Mouse (Mus musculus) thymus, postnatal 14 days (tissue): ENCODE results near the gene Mycn.

Experiments
- DNase-seq: peaks from one replicate; pipeline ENCODE4 v3.0.0; 2021

Mycn gene

GRCm38 (mm10) chr12:12941661-12942363 lies at the start of gene Mycn:
Gene Mycn (minus strand): TSS chr12:12941914.
- peak; percentile 77 for DNase-seq

DNA sequence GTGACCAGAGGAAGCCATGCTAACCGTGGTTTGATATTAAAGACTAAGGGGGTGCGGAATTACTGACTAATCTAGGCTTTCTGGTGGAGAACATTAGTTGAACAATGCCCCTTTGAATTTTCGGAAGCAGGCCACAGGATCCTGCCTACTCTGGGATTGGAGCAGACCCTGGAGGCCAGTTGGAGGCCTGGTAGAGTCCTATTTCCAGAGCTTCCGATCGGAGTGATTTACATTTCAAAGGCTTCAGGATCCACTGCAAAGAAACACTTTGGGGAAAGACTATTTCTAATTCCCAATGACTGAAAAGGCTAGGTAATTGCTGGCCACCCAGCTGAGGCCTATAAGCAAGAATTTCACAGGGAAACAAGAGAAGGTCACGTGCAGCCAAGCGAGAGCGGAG lies 45.7 kb upstream of the Mycn start:
- DNase-seq: no peak

- DNase-seq: no peak
Observed at GRCm38 (mm10) chr12:12986612-12987206, 45.0 kb upstream of the Mycn start.

- DNase-seq: no peak
Observed at GRCm38 (mm10) chr12:12983032-12983431, 41.3 kb upstream of the Mycn start.

DNA sequence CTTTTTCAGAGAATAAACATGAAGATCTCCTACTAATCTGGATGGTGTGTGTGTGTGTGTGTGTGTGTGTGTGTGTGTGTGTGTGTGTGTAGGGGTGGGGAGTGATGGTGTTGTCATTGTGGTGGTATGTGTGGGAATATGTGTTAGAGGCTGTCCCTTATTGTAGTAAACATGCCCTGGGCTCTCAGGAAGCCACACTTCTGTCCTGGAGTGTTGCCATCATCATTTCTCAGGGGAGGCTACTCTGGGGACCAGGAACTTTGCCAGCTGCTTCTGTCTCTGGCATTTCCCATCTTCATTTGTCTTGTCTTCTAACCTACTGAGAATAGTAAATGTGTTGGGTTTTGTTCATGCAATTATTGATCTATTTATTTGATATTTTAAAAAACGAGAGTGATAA lies 33.7 kb upstream of the Mycn start:
- DNase-seq: no peak

- DNase-seq: no peak
Observed at GRCm38 (mm10) chr12:12972756-12973435, 31.2 kb upstream of the Mycn start.

DNA sequence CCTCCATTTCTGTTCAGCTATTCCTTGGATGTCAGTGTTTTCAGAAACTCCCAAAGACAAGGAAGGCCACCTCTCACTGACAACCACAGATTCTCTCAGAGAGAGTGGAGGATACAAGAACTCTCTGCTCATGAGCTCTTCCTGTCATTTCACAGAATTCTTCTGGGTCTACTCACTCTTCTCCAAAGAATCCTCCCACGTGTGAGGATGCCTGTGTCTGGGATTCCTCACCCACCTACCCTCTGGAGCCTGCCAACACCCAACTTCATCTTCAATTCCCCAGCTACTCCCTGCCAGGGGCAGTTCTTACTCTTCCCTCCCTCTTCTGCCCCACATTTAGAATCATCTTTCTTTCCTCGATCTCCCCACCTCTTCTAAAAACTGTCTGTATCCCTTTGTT lies 26.2 kb upstream of the Mycn start:
- DNase-seq: no peak

- DNase-seq: no peak
Observed at GRCm38 (mm10) chr12:12964856-12965255, 23.1 kb upstream of the Mycn start.

- no peak for DNase-seq
Observed at GRCm38 (mm10) chr12:12947606-12948005, 5.9 kb upstream of the Mycn start.

- DNase-seq: no peak
Observed at GRCm38 (mm10) chr12:12943288-12943687, 1.6 kb upstream of the Mycn start.

DNA sequence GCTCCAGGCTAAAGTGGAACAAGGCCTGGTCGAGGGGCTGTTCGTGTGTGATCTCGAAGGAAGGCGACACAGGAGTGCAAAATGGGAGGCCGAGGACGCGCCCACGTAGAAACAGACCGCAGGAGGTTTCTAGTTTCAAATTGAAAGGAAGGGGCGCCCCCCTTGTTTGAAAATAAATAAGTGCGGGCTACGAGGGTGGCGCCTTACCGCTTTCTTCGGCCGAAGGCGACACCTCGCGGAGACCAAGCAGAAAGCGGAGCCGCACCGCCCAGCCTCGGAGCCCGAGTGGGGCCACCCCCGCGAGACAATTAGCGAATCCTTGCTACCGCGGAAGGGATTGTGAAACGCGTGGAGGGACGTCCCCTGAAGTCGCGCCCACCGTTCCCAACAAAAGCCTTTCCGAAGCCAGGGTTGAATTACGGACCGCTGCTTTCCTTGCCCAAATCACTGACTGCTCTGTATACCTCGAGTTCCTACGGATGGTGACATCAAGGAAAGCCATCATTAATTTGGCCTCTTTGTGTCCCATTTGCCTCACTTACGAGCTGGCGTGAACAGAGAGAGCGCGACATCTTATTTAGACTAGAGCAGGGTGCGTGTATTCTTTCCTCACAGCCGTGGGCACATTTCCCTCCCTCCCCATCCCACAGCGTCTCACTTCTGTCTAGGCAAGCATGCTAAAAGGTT lies 793 bp upstream of the Mycn start:
- DNase-seq: peak; percentile 90

DNA sequence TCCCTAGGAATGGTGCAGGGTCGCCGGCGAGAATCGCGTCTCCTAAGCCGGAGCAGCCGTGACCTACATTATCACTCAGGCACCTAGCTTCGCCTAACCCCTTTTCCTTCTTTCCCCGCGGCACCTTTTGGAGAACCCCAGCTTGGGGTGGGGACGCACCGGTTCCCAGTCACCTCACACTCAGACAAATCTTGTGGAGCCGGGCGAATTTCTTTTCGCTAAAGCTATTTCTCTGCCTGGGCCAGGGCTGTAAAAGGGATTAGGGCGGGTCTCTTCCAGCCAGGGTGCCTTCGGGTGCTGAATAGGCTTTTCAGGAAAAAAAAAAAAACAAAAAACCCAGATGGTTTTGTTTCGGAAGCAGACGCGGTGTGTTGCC lies 597 bp downstream of the Mycn start:
- peak; percentile 40 for DNase-seq

- DNase-seq: peak; percentile 62
Observed at GRCm38 (mm10) chr12:12940466-12941128, 1.1 kb downstream of the Mycn start.

GRCm38 (mm10) chr12:12939581-12940465 lies 1.9 kb downstream of the Mycn start:
- DNase-seq: peak; percentile 49

GRCm38 (mm10) chr12:12938850-12939249 lies 2.9 kb downstream of the Mycn start:
- peak; percentile 86 for DNase-seq

DNA sequence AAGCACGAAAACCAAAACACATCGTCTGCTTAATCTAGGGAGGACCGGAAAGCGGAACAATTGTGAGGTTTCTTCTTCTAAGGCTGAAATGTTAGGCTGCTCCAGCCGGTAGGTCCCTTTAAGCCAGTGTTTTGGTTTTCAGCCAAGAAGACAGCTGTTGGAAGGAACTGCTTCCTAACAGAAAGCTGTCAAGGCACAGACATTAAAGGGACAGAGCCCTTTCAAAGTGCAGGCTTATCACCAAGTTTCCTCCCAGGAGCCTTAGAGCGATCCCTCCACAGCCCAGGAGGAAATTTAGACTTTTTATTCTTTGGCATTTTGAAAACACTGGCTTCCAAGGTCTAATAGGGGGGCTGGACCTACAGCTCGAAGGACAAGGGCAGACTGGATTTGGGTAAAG lies 3.4 kb downstream of the Mycn start:
- peak; percentile 21 for DNase-seq

DNA sequence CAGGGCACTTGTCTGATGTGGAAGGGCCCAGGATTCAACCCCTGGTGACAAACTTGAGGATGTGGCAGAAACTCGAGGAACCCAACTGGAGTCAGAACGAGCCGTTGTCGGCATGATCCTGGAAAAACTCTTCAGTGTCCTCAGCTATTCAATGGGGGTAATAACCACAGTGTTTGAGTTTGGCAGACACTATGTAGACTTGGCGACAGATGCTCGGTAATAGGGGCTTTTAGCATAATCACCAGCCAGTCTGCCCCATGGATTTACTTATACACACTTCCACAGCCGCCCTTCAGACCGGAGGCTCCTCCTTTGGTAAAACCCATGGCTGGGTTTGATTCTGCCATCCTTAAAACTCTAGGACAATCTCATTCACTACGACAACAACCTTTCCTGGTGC lies 4.0 kb downstream of the Mycn start:
- DNase-seq: peak; percentile 15

GRCm38 (mm10) chr12:12937088-12937487 lies 4.6 kb downstream of the Mycn start:
- peak; percentile 78 for DNase-seq

DNA sequence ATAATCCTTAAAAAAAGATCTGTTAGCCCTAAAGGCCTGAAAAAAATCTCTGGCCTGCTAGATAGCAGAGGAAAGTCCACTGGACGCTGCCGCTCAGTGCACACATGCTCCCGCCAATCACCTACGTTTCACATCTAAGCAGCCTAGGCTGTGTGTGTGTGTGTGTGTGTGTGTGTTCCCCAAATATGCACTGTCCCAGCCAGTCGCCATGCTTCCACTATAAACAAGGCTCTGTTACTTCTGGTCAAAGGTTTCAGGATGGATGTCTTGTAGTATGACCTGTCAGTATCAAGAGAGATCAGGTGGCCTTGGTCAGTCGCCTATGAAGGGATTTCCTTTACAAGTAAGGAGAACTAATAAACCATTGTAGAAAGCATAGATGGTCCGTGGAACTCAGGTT lies 9.5 kb downstream of the Mycn start:
- DNase-seq: no peak

GRCm38 (mm10) chr12:12928239-12928638 lies 13.5 kb downstream of the Mycn start:
- no peak for DNase-seq

DNA sequence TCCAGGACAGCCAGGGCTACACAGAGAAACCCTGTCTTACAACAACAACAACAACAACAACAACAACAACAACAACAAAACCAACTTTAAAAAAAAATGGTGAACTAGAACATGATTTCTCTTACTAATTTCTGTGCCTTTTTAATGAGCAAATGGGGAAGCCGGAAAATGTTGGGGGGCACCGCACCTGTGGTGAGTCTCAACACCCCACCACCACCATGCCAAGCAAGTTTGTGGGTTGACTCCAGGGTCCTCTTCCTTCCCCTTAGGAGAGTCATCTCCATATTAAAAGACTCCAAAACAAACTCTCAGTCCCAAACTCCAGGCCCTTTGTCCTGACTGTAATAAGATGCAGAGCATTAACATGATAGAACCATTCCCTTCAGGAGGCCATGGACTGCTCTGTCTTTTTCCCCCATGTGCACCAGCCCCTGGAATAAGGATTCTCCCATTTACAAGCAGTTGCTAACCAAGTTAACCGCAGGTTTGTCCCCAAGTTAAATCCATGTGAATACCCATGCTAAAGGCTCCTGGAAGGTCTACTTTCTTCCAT lies 14.7 kb downstream of the Mycn start:
- no peak for DNase-seq

DNA sequence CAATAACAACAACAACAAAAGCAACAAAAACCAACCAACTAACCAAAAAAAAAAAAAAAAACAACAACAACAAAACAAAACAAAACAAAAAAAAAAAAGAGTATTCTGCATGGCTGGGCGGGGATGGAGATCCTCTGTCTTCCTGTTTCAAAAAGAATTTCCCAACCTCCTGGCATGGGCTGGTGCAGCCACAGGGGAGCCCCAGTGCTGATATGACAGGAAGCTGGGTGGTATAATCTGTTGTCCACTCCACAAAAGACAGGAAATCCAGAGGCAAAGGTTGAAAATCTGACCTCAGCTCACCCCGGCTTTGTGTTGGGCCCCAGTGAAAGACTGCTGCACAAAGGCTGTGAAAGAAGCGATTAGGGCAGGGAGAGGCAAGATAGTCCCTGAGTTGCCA lies 17.3 kb downstream of the Mycn start:
- DNase-seq: no peak
